In genomic region chr7:30440697-30441096, GRCm38 (mm10) we compare ENCODE assay signal across 10 mouse cellular contexts. TPM values are rescaled to one million over a fixed set of nuclear protein-coding genes. Genes with fewer than 3 reads are reported as not detected.
DNase-seq lines count a peak whose midpoint lies in the region; ATAC-seq and TF ChIP-seq lines count a peak whose summit lies in the region.
"Had no signal": no experiment of that assay in that cellular context is flagged by ENCODE, and none has a peak within 500 bp of the region (broad histone marks: within the 10 kb centered on the region; RNA-seq: fewer than 3 reads in every experiment).

No protein-coding gene starts in this region.

- no peak overlapping the region for H3K27ac ChIP-seq in bone marrow, adult 2 months (ENCODE audit: control insufficient read depth, insufficient read depth, low read depth, low read length, poor library complexity)
- no peak overlapping the region for H3K27ac ChIP-seq in hindbrain, postnatal 0 days
- H3K27ac ChIP-seq in stomach, postnatal 0 days (replicated peaks), result no peak overlapping the region
- H3K27ac ChIP-seq: macrophage had no signal

- H3K4me2 ChIP-seq in hindbrain, postnatal 0 days (ENCODE audit: low read depth, low read length), result no peak overlapping the region
- no peak overlapping the region for H3K4me2 ChIP-seq in stomach, postnatal 0 days (replicated peaks; ENCODE audit: low read depth)

- no peak for ATAC-seq in cerebellum, adult (ENCODE audit: insufficient number of reproducible peaks, low FRiP score, low TSS enrichment)
- ATAC-seq in hindbrain, postnatal 0 days, result peak; percentile 15; the same call in 1 of the 2 replicates
- peak; percentile 25; the same call in 1 of the 2 replicates for ATAC-seq in stomach, postnatal 0 days (ENCODE audit: low FRiP score, low TSS enrichment)

- no peak overlapping the region for H3K4me3 ChIP-seq in lung, adult 2 months (replicated peaks; ENCODE audit: extremely low read depth, low read depth, low read length)
- H3K4me3 ChIP-seq in bone marrow, adult 2 months (replicated peaks; ENCODE audit: control insufficient read depth, low read depth, low read length), result no peak overlapping the region
- H3K4me3 ChIP-seq in hindbrain, postnatal 0 days (ENCODE audit: low read length), result no peak overlapping the region
- H3K4me3 ChIP-seq in stomach, postnatal 0 days (ENCODE audit: low read depth, low read length), result no peak overlapping the region

- peaks cover 3% of the 10 kb centered on the region; the same call in 1 of the 2 replicates for H3K4me1 ChIP-seq in lung, adult 2 months (ENCODE audit: control insufficient read depth, insufficient read depth, low read length)
- no peaks in the 10 kb centered on the region for H3K4me1 ChIP-seq in bone marrow, adult 2 months (ENCODE audit: control insufficient read depth, insufficient read depth, low read length)
- no peaks in the 10 kb centered on the region for H3K4me1 ChIP-seq in hindbrain, postnatal 0 days (ENCODE audit: insufficient read depth, low read length)
- peaks cover 2% of the 10 kb centered on the region; the same call in 1 of the 2 replicates for H3K4me1 ChIP-seq in stomach, postnatal 0 days (replicated peaks; ENCODE audit: control insufficient read depth, insufficient read depth)

- DNase-seq in cerebellum, adult 11 months, result peak; percentile 62
- peak; percentile 37 for DNase-seq in lung, adult 2 months
- DNase-seq in lung, postnatal 25 days (ENCODE audit: low spot score), result no peak
- peak; percentile 80 for DNase-seq in hindbrain, postnatal 0 days (ENCODE audit: low spot score)
- DNase-seq in lung, postnatal 36 days, result peak; percentile 62
- DNase-seq in stomach, postnatal 0 days (ENCODE audit: low spot score), result peak; percentile 72

- no peak for TF ChIP-seq POLR2A in lung, adult 2 months (IDR thresholded peaks at IDR 0.05; ENCODE audit: borderline replicate concordance, extremely low read depth, low read depth, low read length)
- no peak for TF ChIP-seq POLR2A in bone marrow, adult 2 months (IDR thresholded peaks at IDR 0.05; ENCODE audit: borderline replicate concordance, control insufficient read depth, low read depth, low read length)

- H3K9ac ChIP-seq in hindbrain, postnatal 0 days (replicated peaks; ENCODE audit: low read length), result no peak overlapping the region
- H3K9ac ChIP-seq in stomach, postnatal 0 days (ENCODE audit: low read length), result no peak overlapping the region

- peaks cover 50% of the 10 kb centered on the region; the same call in 1 of the 2 replicates for H3K36me3 ChIP-seq in hindbrain, postnatal 0 days (ENCODE audit: insufficient read depth, low read length)
- H3K36me3 ChIP-seq in stomach, postnatal 0 days (ENCODE audit: control insufficient read depth, insufficient read depth, low read length), result no peaks in the 10 kb centered on the region

- 25% methylated on average over 4 of the region's 5 CpGs for WGBS in lung, adult 2 months
- WGBS in bone marrow, adult 2 months, result 19% methylated on average over 4 of the region's 5 CpGs
- WGBS in hindbrain, postnatal 0 days, result 27% methylated on average over 4 of the region's 5 CpGs
- 24% methylated on average over 4 of the region's 5 CpGs for whole genome bisulfite sequencing in stomach, postnatal 0 days

- TF ChIP-seq CTCF in lung, adult 2 months (IDR thresholded peaks at IDR 0.05; ENCODE audit: insufficient read depth, low read length), result peak; percentile 81
- TF ChIP-seq CTCF in bone marrow, adult 2 months (IDR thresholded peaks at IDR 0.05; ENCODE audit: control insufficient read depth, insufficient read depth, low read length), result peak; percentile 82
- TF ChIP-seq CTCF in hindbrain, postnatal 0 days (IDR thresholded peaks at IDR 0.05; ENCODE audit: low read depth), result peak; percentile 87
- TF ChIP-seq CTCF in stomach, postnatal 0 days (IDR thresholded peaks at IDR 0.05; ENCODE audit: low read depth), result peak; percentile 82

- TF ChIP-seq EP300 in stomach, postnatal 0 days (optimal IDR thresholded peaks at IDR 0.05), result no peak

- no peaks in the 10 kb centered on the region for H3K27me3 ChIP-seq in hindbrain, postnatal 0 days (ENCODE audit: insufficient read depth, low read length)
- H3K27me3 ChIP-seq in stomach, postnatal 0 days (ENCODE audit: control insufficient read depth, insufficient read depth, low read length), result no peaks in the 10 kb centered on the region

- H3K9me3 ChIP-seq in hindbrain, postnatal 0 days (ENCODE audit: low read length), result no peaks in the 10 kb centered on the region
- H3K9me3 ChIP-seq in stomach, postnatal 0 days (ENCODE audit: control insufficient read depth, low read length), result no peaks in the 10 kb centered on the region

RNA-seq across cellular contexts. Expression of gene Aplp1, which starts 4.6 kb away (rescaled TPM):
- polyA plus RNA-seq in lung, adult 2 months (2012; rRNA removed), result 9.5 and 11.8 TPM in 2 replicates
- polyA plus RNA-seq in bone marrow, adult 2 months (2011; ENCODE audit: insufficient read depth, insufficient read length, low replicate concordance, missing spikeins), result 6.2 TPM in 1 of 2 replicates, not detected in the other
- total RNA-seq in hindbrain, postnatal 0 days (2014; rRNA removed), result 840 and 852 TPM in 2 replicates
- 617 and 682 TPM in 2 replicates for polyA plus RNA-seq in hindbrain, postnatal 0 days (2015; fragmentation: Nextera tagmentation; extraction: Ambion mirVana)
- polyA plus RNA-seq in stomach, postnatal 0 days (2015; fragmentation: Nextera tagmentation; extraction: Ambion mirVana), result 21.7 and 24.1 TPM in 2 replicates

RNA-seq across cellular contexts. Expression of gene Kirrel2, which starts 16.8 kb away (rescaled TPM):
- not detected in 2 replicates for polyA plus RNA-seq in lung, adult 2 months (2012; rRNA removed)
- polyA plus RNA-seq in bone marrow, adult 2 months (2011; ENCODE audit: insufficient read depth, insufficient read length, low replicate concordance, missing spikeins), result 0.25 and 4.8 TPM in 2 replicates
- 10.7 and 14.7 TPM in 2 replicates for total RNA-seq in hindbrain, postnatal 0 days (2014; rRNA removed)
- 4.4 and 5.8 TPM in 2 replicates for polyA plus RNA-seq in hindbrain, postnatal 0 days (2015; fragmentation: Nextera tagmentation; extraction: Ambion mirVana)
- polyA plus RNA-seq in stomach, postnatal 0 days (2015; fragmentation: Nextera tagmentation; extraction: Ambion mirVana), result 0.18 TPM in 2 replicates
- total RNA-seq: heart, adult 18-20 months had no signal
- polyA plus RNA-seq: macrophage had no signal

RNA-seq across cellular contexts. Expression of gene Nphs1, which starts 17.4 kb away (rescaled TPM):
- not detected in 2 replicates for polyA plus RNA-seq in lung, adult 2 months (2012; rRNA removed)
- polyA plus RNA-seq in bone marrow, adult 2 months (2011; ENCODE audit: insufficient read depth, insufficient read length, low replicate concordance, missing spikeins), result 1.5 TPM in 1 of 2 replicates, not detected in the other
- total RNA-seq in hindbrain, postnatal 0 days (2014; rRNA removed), result 2.3 and 2.4 TPM in 2 replicates
- 0.50 and 1.0 TPM in 2 replicates for polyA plus RNA-seq in hindbrain, postnatal 0 days (2015; fragmentation: Nextera tagmentation; extraction: Ambion mirVana)
- 0.16 and 0.25 TPM in 2 replicates for polyA plus RNA-seq in stomach, postnatal 0 days (2015; fragmentation: Nextera tagmentation; extraction: Ambion mirVana)
- total RNA-seq: heart, adult 18-20 months had no signal
- polyA plus RNA-seq: macrophage had no signal

RNA-seq across cellular contexts. Expression of gene Nfkbid, which starts 19.2 kb away (rescaled TPM):
- polyA plus RNA-seq in lung, adult 2 months (2012; rRNA removed), result 7.2 and 8.6 TPM in 2 replicates
- polyA plus RNA-seq in bone marrow, adult 2 months (2011; ENCODE audit: insufficient read depth, insufficient read length, low replicate concordance, missing spikeins), result 12.3 and 34.2 TPM in 2 replicates
- 1.9 and 3.7 TPM in 2 replicates for total RNA-seq in hindbrain, postnatal 0 days (2014; rRNA removed)
- polyA plus RNA-seq in hindbrain, postnatal 0 days (2015; fragmentation: Nextera tagmentation; extraction: Ambion mirVana), result 2.1 TPM in 2 replicates
- 1.1 TPM in 2 replicates for polyA plus RNA-seq in stomach, postnatal 0 days (2015; fragmentation: Nextera tagmentation; extraction: Ambion mirVana)

RNA-seq across cellular contexts. Expression of gene Hcst, which starts 21.0 kb away (rescaled TPM):
- 33.9 and 37.1 TPM in 2 replicates for polyA plus RNA-seq in lung, adult 2 months (2012; rRNA removed)
- 47.8 and 107 TPM in 2 replicates for polyA plus RNA-seq in bone marrow, adult 2 months (2011; ENCODE audit: insufficient read depth, insufficient read length, low replicate concordance, missing spikeins)
- not detected in 2 replicates for total RNA-seq in hindbrain, postnatal 0 days (2014; rRNA removed)
- 0.84 and 1.0 TPM in 2 replicates for polyA plus RNA-seq in hindbrain, postnatal 0 days (2015; fragmentation: Nextera tagmentation; extraction: Ambion mirVana)
- 3.2 and 3.7 TPM in 2 replicates for polyA plus RNA-seq in stomach, postnatal 0 days (2015; fragmentation: Nextera tagmentation; extraction: Ambion mirVana)

Comparison
In these comparisons a context has a peak if more than half of its experiments do, and no peak if none do; other contexts are left out.
1. RNA of gene Aplp1, which starts 4.6 kb away (polyA plus RNA-seq): 617 to 682 TPM in hindbrain, postnatal 0 days; 21.7 to 24.1 TPM in stomach, postnatal 0 days, 9.5 to 11.8 TPM in lung, adult 2 months and 6.2 TPM in bone marrow, adult 2 months; every median in the first group is over 10 times any median in the second.
2. Peak in every context shown above with its lines, with median percentiles within 50 percentile points of each other: CTCF ChIP-seq.